Mouse (Mus musculus) erythroblast, embryonic 14.5 days (primary cell): ENCODE measurements around the gene Prr12.

Source experiments
- GATA1 ChIP-seq: IDR thresholded peaks from 2 replicates; pipeline ENCODE4 v1.6.1; 2012; ENCODE audit warnings: low read length, inconsistent platforms, mixed read lengths
- TAL1 ChIP-seq: IDR thresholded peaks from 3 replicates; pipeline ENCODE4 v1.6.1; 2012; ENCODE audit warnings: low read length, inconsistent platforms, mixed read lengths

- no peak for TF ChIP-seq GATA1
- TF ChIP-seq TAL1 = no peak
Measured at GRCm38 (mm10) chr7:45019031-45019571, 33.6 kb downstream of the Prr12 start.
